Mouse (Mus musculus): Measurements from ENCODE around the gene Deup1. TPM values are rescaled to one million over a fixed set of nuclear protein-coding genes. Genes with fewer than 3 reads are reported as not detected.

Deup1 gene
- polyA plus RNA-seq, 1 experiment, result not detected

- TF ChIP-seq CTCF (IDR thresholded peaks at IDR 0.05; ENCODE audit: control insufficient read depth, insufficient read depth, low read length), result no peak
- no peak for TF ChIP-seq POLR2A (IDR thresholded peaks at IDR 0.05; ENCODE audit: borderline replicate concordance, control insufficient read depth, low read depth, low read length)
- H3K4me1 ChIP-seq (ENCODE audit: control insufficient read depth, insufficient read depth, low read length), result no peaks in the 10 kb centered on the region; the same call in 1 of the 2 replicates
- WGBS, result 64% methylated on average over 3 of the region's 3 CpGs
- no peak overlapping the region for H3K27ac ChIP-seq (ENCODE audit: control insufficient read depth, insufficient read depth, low read depth, low read length, poor library complexity)
- H3K4me3 ChIP-seq (replicated peaks; ENCODE audit: control insufficient read depth, low read depth, low read length), result no peak overlapping the region
Observed at GRCm38 (mm10) chr9:15510557-15511310, 117.0 kb downstream of the Deup1 start.

Other genes starting within 250 kb of the Deup1 start
- 6.8 and 11.1 TPM in 2 replicates for gene Smco4, start 134.5 kb downstream of the Deup1 start, polyA plus RNA-seq (2011; ENCODE audit: insufficient read depth, insufficient read length, low replicate concordance, missing spikeins)
- 1.1 and 1.3 TPM in 2 replicates for gene Slc36a4, start 81.8 kb upstream of the Deup1 start, polyA plus RNA-seq (2011; ENCODE audit: insufficient read depth, insufficient read length, low replicate concordance, missing spikeins)
- not detected in 2 replicates for gene Mtnr1b, start 246.6 kb upstream of the Deup1 start, polyA plus RNA-seq (2011; ENCODE audit: insufficient read depth, insufficient read length, low replicate concordance, missing spikeins)